Mouse (Mus musculus) liver, postnatal 0 days (tissue): ENCODE results near the gene Gramd4. TPM values are rescaled to one million over a fixed set of nuclear protein-coding genes. Genes with fewer than 3 reads are reported as not detected.

Experiments
- ATAC-seq: fragments of 200-750 bp; cut with Nextera tagmentation; 2 replicates; pipeline ENCODE4 v1.8.0; 2017; ENCODE audit warnings: mild to moderate bottlenecking, moderate library complexity
- DNase-seq: peaks from one replicate; pipeline ENCODE4 v3.0.0-alpha.2; 2016
- H3K27ac ChIP-seq: fragments of 300-500 bp; sonication (generic); 2 replicates; pipeline ENCODE4 v1.5.1; 2014; ENCODE audit warnings: antibody characterized with exemption, moderate library complexity, mild to moderate bottlenecking, low read depth
- H3K27me3 ChIP-seq: fragments of 300-500 bp; sonication (generic); 2 replicates; pipeline ENCODE4 v1.6.1; 2014; ENCODE audit warnings: low read length, control low read depth, mixed read lengths; ENCODE audit not compliant: insufficient read depth
- H3K36me3 ChIP-seq: fragments of 300-500 bp; sonication (generic); replicated peaks from 2 replicates; pipeline ENCODE4 v1.6.1; 2014; ENCODE audit warnings: mild to moderate bottlenecking, control low read depth, low read length, moderate library complexity, mixed read lengths; ENCODE audit not compliant: insufficient read depth
- H3K4me1 ChIP-seq: fragments of 300-500 bp; sonication (generic); 2 replicates; pipeline ENCODE4 v1.6.1; 2014; ENCODE audit warnings: antibody characterized with exemption, mild to moderate bottlenecking, control low read depth; ENCODE audit not compliant: insufficient read depth
- H3K4me2 ChIP-seq: fragments of 300-500 bp; sonication (generic); 2 replicates; pipeline ENCODE4 v1.6.1; 2014; ENCODE audit warnings: low read depth, mild to moderate bottlenecking, low read length, moderate library complexity, mixed read lengths
- H3K4me3 ChIP-seq: fragments of 300-500 bp; sonication (generic); 2 replicates; pipeline ENCODE4 v1.5.1; 2014; ENCODE audit warnings: low read depth, low read length
- H3K9ac ChIP-seq: fragments of 300-500 bp; sonication (generic); replicated peaks from 2 replicates; pipeline ENCODE4 v1.6.1; 2014; ENCODE audit warnings: mild to moderate bottlenecking, moderate library complexity
- H3K9me3 ChIP-seq: fragments of 300-500 bp; sonication (generic); 2 replicates; pipeline ENCODE4 v1.6.1; 2016; ENCODE audit warnings: mild to moderate bottlenecking, control low read depth, low read length, mixed read lengths
- CTCF ChIP-seq: sonication (generic); IDR thresholded peaks from 2 replicates; pipeline ENCODE4 v1.5.1; 2016; ENCODE audit warnings: antibody characterized with exemption, low read depth
- EP300 ChIP-seq: IDR thresholded peaks from 2 replicates; pipeline ENCODE4 v1.6.1; 2016; ENCODE audit warnings: antibody characterized with exemption, low read depth, mild to moderate bottlenecking
- WGBS: fragments of 180-500 bp; shearing (Covaris S2); extraction: QIAGEN DNeasy Blood & Tissue Kit; methylation state at CpG from one replicate; pipeline ENCODE4 v1.1.7; 2014; ENCODE audit not compliant: insufficient replicate concordance; 5-methylcytosine and 5-hydroxymethylcytosine counted together
- polyA plus RNA-seq: library from polyadenylated mRNA; unstranded; fragments of >200 nt; fragmentation: Nextera tagmentation; extraction: Ambion mirVana; gene quantifications from 2 replicates; pipeline ENCODE4 v1.2.1, GENCODE M21; 2015

The Gramd4 gene
- polyA plus RNA-seq, 1 experiment from 2014 or later: 3.7 TPM

DNA sequence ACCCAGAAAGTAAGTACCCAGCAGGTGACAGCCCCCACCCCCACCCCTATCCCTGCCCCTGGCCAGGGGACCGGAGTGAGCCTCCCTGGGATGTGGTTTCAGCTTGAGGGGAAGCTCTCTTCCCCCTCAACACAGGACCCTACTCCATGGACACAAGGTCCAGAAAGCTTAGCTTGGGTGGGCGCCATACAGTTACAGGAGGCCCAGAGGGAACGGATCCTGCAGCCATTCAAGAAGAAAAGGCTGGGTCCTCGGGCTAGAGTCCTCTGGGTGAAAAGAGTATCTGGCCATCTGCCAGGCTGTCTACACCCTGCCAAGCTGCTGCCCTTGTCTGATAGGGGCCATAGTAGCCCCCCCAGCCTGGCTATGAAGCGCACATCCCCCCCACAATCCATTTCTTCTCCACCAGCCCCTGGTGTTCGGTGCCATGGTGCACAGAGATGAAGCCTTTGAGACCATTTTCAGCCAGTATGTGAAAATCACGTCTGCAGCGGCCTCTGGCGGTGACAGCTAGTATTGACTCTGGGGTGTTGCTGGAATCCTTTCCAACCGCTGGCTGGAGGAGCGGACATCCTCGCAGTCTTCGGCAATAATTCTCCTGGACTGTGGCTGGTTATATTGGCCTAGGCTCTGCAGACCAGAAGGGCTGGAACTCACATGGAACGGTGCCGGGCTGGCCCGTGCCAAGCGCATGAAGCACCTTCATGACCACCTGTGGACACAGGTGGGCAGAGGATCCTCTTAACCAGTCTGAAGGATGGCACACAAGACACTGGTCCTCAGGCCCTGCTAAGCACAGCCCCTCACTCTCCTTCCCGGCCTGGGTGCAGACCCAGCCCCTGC, 77.7 kb downstream of the Gramd4 start:
- WGBS: 42% methylated on average over 18 of the region's 18 CpGs

DNA sequence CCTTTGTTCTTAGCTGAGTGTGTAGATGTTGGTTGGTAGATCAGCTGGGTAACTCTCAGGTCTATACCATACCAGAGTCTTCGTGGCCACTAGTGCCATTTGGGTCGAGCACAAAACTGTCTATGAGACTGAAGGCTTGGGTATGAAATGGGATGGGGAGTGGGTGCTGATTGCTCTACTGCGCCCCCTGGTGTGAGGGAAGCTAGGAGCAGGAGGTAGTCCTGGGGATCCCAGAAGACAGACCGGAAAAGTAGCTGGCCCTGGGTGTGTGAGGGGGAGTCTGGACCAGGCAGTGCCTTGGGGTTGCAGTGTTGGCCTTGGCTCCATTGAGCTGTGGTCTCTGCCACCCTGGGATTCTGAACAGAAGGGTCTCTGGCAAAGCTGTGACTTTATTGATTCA, 80.1 kb downstream of the Gramd4 start:
- ATAC-seq: no peak
- WGBS: 42% methylated on average over 4 of the region's 4 CpGs
- no peak overlapping the region for H3K4me2 ChIP-seq
- peak; percentile 71 for TF ChIP-seq CTCF
- no peak for TF ChIP-seq EP300
- DNase-seq: peak; percentile 65
- no peaks in the 10 kb centered on the region for H3K9me3 ChIP-seq
- no peak overlapping the region for H3K9ac ChIP-seq
- H3K27me3 ChIP-seq: no peaks in the 10 kb centered on the region
- H3K4me1 ChIP-seq: no peaks in the 10 kb centered on the region
- no peak overlapping the region for H3K4me3 ChIP-seq
- H3K27ac ChIP-seq: no peak overlapping the region
- peaks cover 25% of the 10 kb centered on the region for H3K36me3 ChIP-seq

More for the DNA sequence above, 77.7 kb downstream of the Gramd4 start:
- DNase-seq (peak; percentile 90), ATAC-seq (peak; percentile 71)
- no peaks in the 10 kb centered on the region for H3K9me3 ChIP-seq
- peaks cover 34% of the 10 kb centered on the region for H3K36me3 ChIP-seq
- no peaks in the 10 kb centered on the region for H3K27me3 ChIP-seq
- H3K4me1 ChIP-seq: no peaks in the 10 kb centered on the region
- TF ChIP-seq EP300 (no peak), CTCF (peak; percentile 96)
- H3K4me3 ChIP-seq: no peak overlapping the region
- H3K9ac ChIP-seq: no peak overlapping the region
- H3K27ac ChIP-seq: no peak overlapping the region
- no peak overlapping the region for H3K4me2 ChIP-seq

DNA sequence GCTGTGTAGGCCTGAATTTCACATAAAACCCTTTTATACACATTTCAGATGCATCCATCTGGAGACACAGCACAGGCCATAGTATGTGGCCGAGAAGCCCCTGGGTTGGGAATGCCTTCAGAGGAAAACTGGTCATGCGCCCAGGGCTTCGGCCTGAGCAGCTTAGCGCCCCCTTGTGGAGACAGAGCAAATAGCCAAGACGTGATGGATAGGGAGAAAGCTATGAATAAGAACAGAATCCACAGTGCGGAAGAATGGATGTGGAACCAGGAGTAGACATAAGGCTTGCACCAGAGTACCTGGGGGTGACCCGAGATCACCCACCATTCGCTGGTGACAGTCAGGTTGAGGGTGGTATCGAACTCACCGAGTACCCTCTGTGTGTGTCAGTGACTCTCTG, 82.8 kb downstream of the Gramd4 start:
- peaks cover 30% of the 10 kb centered on the region for H3K36me3 ChIP-seq
- H3K27me3 ChIP-seq: no peaks in the 10 kb centered on the region
- no peak overlapping the region for H3K9ac ChIP-seq
- no peaks in the 10 kb centered on the region for H3K4me1 ChIP-seq
- H3K4me3 ChIP-seq: no peak overlapping the region
- DNase-seq: peak; percentile 67
- 38% methylated on average over 10 of the region's 10 CpGs for WGBS
- no peaks in the 10 kb centered on the region for H3K9me3 ChIP-seq
- ATAC-seq: no peak
- H3K4me2 ChIP-seq: no peak overlapping the region
- TF ChIP-seq EP300 (no peak), CTCF (peak; percentile 93)
- no peak overlapping the region for H3K27ac ChIP-seq

DNA sequence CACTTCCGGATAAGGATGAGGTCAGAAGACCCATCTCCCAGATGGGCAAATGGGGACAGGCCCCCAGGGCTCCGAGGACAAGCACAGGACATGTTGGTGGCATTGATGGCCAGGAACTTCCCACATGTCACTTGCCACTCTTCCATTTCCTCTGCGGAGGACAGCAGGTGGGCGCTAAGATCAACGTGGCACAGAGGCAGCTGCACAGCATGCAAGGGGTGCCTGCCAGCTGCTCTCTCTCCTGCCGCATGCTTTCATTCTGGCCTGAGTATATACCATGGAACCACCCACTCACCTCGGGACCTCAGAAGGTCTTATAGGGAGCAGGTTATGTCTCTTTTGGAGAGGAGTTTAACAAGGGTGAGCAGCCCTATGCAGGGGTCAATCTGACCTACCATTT, 87.1 kb downstream of the Gramd4 start:
- 75% methylated on average over 7 of the region's 7 CpGs for WGBS
- H3K27ac ChIP-seq: no peak overlapping the region

DNA sequence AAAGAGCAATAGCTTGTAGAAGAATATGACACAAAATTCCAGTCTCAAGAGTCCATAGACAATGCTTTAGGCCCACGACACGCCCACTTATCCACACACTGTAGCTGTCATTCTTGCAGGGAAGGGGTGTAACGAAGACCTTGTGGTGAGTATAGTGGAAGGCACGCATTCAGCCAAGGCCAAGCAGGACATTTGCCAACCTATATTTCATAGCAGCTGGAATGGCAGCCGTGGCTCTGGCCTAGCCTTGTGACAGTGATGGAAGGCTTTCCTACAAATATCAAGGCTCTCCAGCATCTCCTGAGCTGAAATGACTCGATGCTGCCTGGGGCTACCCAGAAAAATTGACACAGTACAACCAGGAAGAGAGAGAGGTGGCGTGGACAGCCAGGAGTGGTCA, 87.6 kb downstream of the Gramd4 start:
- Histone ChIP-seq H3K36me3 (peaks cover 52% of the 10 kb centered on the region), H3K9ac (no peak overlapping the region), H3K27me3 (no peaks in the 10 kb centered on the region), H3K9me3 (no peaks in the 10 kb centered on the region), H3K4me3 (no peak overlapping the region), H3K27ac (no peak overlapping the region), H3K4me2 (no peak overlapping the region), H3K4me1 (no peaks in the 10 kb centered on the region)
- no peak for TF ChIP-seq EP300
- no peak for TF ChIP-seq CTCF
- DNase-seq (no peak), ATAC-seq (no peak)
- WGBS: 81% methylated on average over 7 of the region's 7 CpGs

More for the DNA sequence above, 87.1 kb downstream of the Gramd4 start:
- DNase-seq (no peak), ATAC-seq (no peak)
- Histone ChIP-seq H3K9me3 (no peaks in the 10 kb centered on the region), H3K4me1 (no peaks in the 10 kb centered on the region), H3K36me3 (peaks cover 51% of the 10 kb centered on the region), H3K27me3 (no peaks in the 10 kb centered on the region), H3K4me3 (no peak overlapping the region), H3K9ac (no peak overlapping the region), H3K4me2 (no peak overlapping the region)
- TF ChIP-seq EP300 (no peak), CTCF (no peak)

DNA sequence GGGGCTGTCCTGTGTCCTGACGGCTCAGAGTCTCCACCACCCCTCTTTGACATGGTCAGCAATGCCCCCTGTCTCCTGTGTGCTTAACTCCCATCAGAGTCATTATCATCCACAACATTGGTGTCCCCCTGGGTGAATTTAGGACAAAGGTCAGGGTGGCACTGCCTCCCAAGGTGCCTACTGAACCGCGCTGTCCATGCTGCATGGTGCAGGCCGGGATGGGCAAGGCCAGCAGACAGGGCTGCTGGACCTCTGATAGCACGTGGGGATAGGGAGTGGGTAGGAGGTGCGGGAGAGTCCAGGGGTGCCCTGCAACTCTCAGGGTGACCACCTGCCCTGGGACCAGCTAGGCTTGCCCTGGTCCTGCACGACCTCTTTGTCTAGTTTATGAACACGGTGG, 89.4 kb downstream of the Gramd4 start:
- H3K4me3 ChIP-seq: no peak overlapping the region
- no peak overlapping the region for H3K27ac ChIP-seq
- no peak for DNase-seq
- no peak overlapping the region for H3K4me2 ChIP-seq
- 80% methylated on average over 8 of the region's 8 CpGs for WGBS
- no peaks in the 10 kb centered on the region for H3K4me1 ChIP-seq
- H3K36me3 ChIP-seq: peaks cover 47% of the 10 kb centered on the region
- H3K27me3 ChIP-seq: no peaks in the 10 kb centered on the region
- no peak for TF ChIP-seq EP300
- TF ChIP-seq CTCF: no peak
- H3K9ac ChIP-seq: no peak overlapping the region
- H3K9me3 ChIP-seq: no peaks in the 10 kb centered on the region
- no peak for ATAC-seq
